Mouse (Mus musculus) hindbrain, embryonic 13.5 days (tissue): ENCODE results near the gene Rnf227. TPM values are rescaled to one million over a fixed set of nuclear protein-coding genes. Genes with fewer than 3 reads are reported as not detected.
A peak's percentile ranks its signal among the peaks of the same experiment; 100 is the strongest.

Experiments
- ATAC-seq: fragments of 200-750 bp; cut with Nextera tagmentation; 2 replicates; pipeline ENCODE4 v1.8.0; 2017; ENCODE audit warnings: moderate TSS enrichment; ENCODE audit not compliant: low FRiP score
- H3K27ac ChIP-seq: fragments of 300-500 bp; sonication (generic); 2 replicates; pipeline ENCODE4 v1.5.1; 2015; ENCODE audit warnings: inconsistent platforms, mild to moderate bottlenecking, moderate library complexity
- H3K27me3 ChIP-seq: fragments of 300-500 bp; sonication (generic); 2 replicates; pipeline ENCODE4 v1.6.1; 2015; ENCODE audit warnings: mild to moderate bottlenecking, inconsistent platforms
- H3K36me3 ChIP-seq: fragments of 300-500 bp; sonication (generic); 2 replicates; pipeline ENCODE4 v1.6.1; 2015; ENCODE audit warnings: mild to moderate bottlenecking, inconsistent platforms
- H3K4me1 ChIP-seq: fragments of 300-500 bp; sonication (generic); replicated peaks from 2 replicates; pipeline ENCODE4 v1.6.1; 2015; ENCODE audit warnings: inconsistent platforms
- H3K4me2 ChIP-seq: fragments of 300-500 bp; sonication (generic); 2 replicates; pipeline ENCODE4 v1.6.1; 2015; ENCODE audit warnings: inconsistent platforms, mild to moderate bottlenecking, moderate library complexity
- H3K4me3 ChIP-seq: fragments of 300-500 bp; sonication (generic); 2 replicates; pipeline ENCODE4 v1.5.1; 2015; ENCODE audit warnings: mild to moderate bottlenecking, inconsistent platforms
- H3K9ac ChIP-seq: fragments of 300-500 bp; sonication (generic); 2 replicates; pipeline ENCODE4 v1.6.1; 2015; ENCODE audit warnings: mild to moderate bottlenecking, inconsistent platforms
- H3K9me3 ChIP-seq: fragments of 300-500 bp; sonication (generic); 2 replicates; pipeline ENCODE4 v1.6.1; 2016; ENCODE audit warnings: inconsistent platforms
- WGBS: fragments of 180-500 bp; shearing (Covaris S2); methylation state at CpG from one replicate; pipeline ENCODE4 v1.1.7; 2015; 5-methylcytosine and 5-hydroxymethylcytosine counted together
- polyA plus RNA-seq: library from polyadenylated mRNA; unstranded; fragments of >200 nt; fragmentation: Nextera tagmentation; extraction: Ambion mirVana; gene quantifications from 2 replicates; pipeline ENCODE4 v1.2.1, GENCODE M21; 2015

Gene Rnf227
- polyA plus RNA-seq, 1 experiment from 2014 or later = 166 TPM

GRCm38 (mm10) chr11:69332713-69333253, 7.5 kb upstream of the Rnf227 start:
- Histone ChIP-seq H3K9me3 (no peaks in the 10 kb centered on the region), H3K4me3 (no peak overlapping the region), H3K27ac (peak overlapping the region; percentile 86), H3K4me2 (peak overlapping the region; percentile 60), H3K36me3 (0 out of 2 replicates have a peak, but pooled peaks cover 3% of the 10 kb centered on the region), H3K4me1 (peaks cover 24% of the 10 kb centered on the region), H3K27me3 (peaks cover 22% of the 10 kb centered on the region), H3K9ac (no peak overlapping the region)
- ATAC-seq = no peak
- WGBS = 35% methylated on average over 8 of the region's 8 CpGs

- Histone ChIP-seq H3K27me3 (peaks cover 15% of the 10 kb centered on the region), H3K4me3 (no peak overlapping the region), H3K4me2 (no peak overlapping the region), H3K9ac (0 out of 2 replicates have a peak overlapping the region, but pooled peaks have one; percentile 8), H3K4me1 (peaks cover 24% of the 10 kb centered on the region), H3K9me3 (no peaks in the 10 kb centered on the region), H3K27ac (no peak overlapping the region), H3K36me3 (0 out of 2 replicates have a peak, but pooled peaks cover 3% of the 10 kb centered on the region)
- no peak for ATAC-seq
- WGBS = 65% methylated on average over 3 of the region's 3 CpGs
Measured at GRCm38 (mm10) chr11:69333922-69334321, 6.3 kb upstream of the Rnf227 start.

GRCm38 (mm10) chr11:69334796-69335195, 5.5 kb upstream of the Rnf227 start:
- Histone ChIP-seq H3K27me3 (peaks cover 14% of the 10 kb centered on the region; the same call in 1 of the 2 replicates), H3K27ac (no peak overlapping the region), H3K9ac (0 out of 2 replicates have a peak overlapping the region, but pooled peaks have one; percentile 8), H3K4me3 (no peak overlapping the region), H3K9me3 (no peaks in the 10 kb centered on the region), H3K4me2 (no peak overlapping the region), H3K36me3 (0 out of 2 replicates have a peak, but pooled peaks cover 3% of the 10 kb centered on the region), H3K4me1 (peaks cover 29% of the 10 kb centered on the region)
- WGBS = 79% methylated on average over 4 of the region's 4 CpGs
- ATAC-seq = no peak

GRCm38 (mm10) chr11:69346441-69346840, 6.2 kb downstream of the Rnf227 start:
- WGBS = 89% methylated on average over 18 of the region's 26 CpGs
- ATAC-seq = no peak
- no peak overlapping the region for H3K27ac ChIP-seq
- peaks cover 87% of the 10 kb centered on the region for H3K36me3 ChIP-seq
- no peaks in the 10 kb centered on the region for H3K9me3 ChIP-seq
- peaks cover 9% of the 10 kb centered on the region for H3K4me1 ChIP-seq
- H3K4me3 ChIP-seq = no peak overlapping the region
- no peak overlapping the region for H3K4me2 ChIP-seq
- H3K27me3 ChIP-seq = no peaks in the 10 kb centered on the region
- no peak overlapping the region for H3K9ac ChIP-seq

GRCm38 (mm10) chr11:69356544-69356943, 16.3 kb downstream of the Rnf227 start:
- Histone ChIP-seq H3K27ac (no peak overlapping the region), H3K27me3 (no peaks in the 10 kb centered on the region), H3K4me3 (no peak overlapping the region), H3K9ac (no peak overlapping the region), H3K4me1 (peaks cover 4% of the 10 kb centered on the region; the same call in 1 of the 2 replicates), H3K9me3 (no peaks in the 10 kb centered on the region), H3K36me3 (peaks cover 100% of the 10 kb centered on the region), H3K4me2 (no peak overlapping the region)
- WGBS = 95% methylated on average over 5 of the region's 5 CpGs
- ATAC-seq = no peak

- WGBS = 93% methylated on average over 12 of the region's 12 CpGs
- Histone ChIP-seq H3K4me3 (no peak overlapping the region), H3K27me3 (no peaks in the 10 kb centered on the region), H3K36me3 (peaks cover 99% of the 10 kb centered on the region), H3K9me3 (no peaks in the 10 kb centered on the region), H3K4me1 (peaks cover 12% of the 10 kb centered on the region; the same call in 1 of the 2 replicates), H3K27ac (no peak overlapping the region), H3K9ac (no peak overlapping the region), H3K4me2 (no peak overlapping the region)
- no peak for ATAC-seq
Measured at GRCm38 (mm10) chr11:69357690-69358089, 17.4 kb downstream of the Rnf227 start.

GRCm38 (mm10) chr11:69362021-69362420, 21.8 kb downstream of the Rnf227 start:
- Histone ChIP-seq H3K36me3 (peaks cover 74% of the 10 kb centered on the region), H3K27me3 (no peaks in the 10 kb centered on the region), H3K4me3 (no peak overlapping the region), H3K4me2 (no peak overlapping the region), H3K4me1 (peaks cover 42% of the 10 kb centered on the region), H3K9ac (no peak overlapping the region; the same call in 1 of the 2 replicates), H3K27ac (peak overlapping the region; percentile 30; the same call in 1 of the 2 replicates), H3K9me3 (no peaks in the 10 kb centered on the region)
- ATAC-seq = no peak
- 39% methylated on average over 7 of the region's 7 CpGs for WGBS

- H3K27ac ChIP-seq = no peak overlapping the region
- peaks cover 44% of the 10 kb centered on the region for H3K4me1 ChIP-seq
- no peak for ATAC-seq
- no peak overlapping the region for H3K4me3 ChIP-seq
- WGBS = 95% methylated on average over 2 of the region's 2 CpGs
- H3K4me2 ChIP-seq = no peak overlapping the region
- H3K9me3 ChIP-seq = no peaks in the 10 kb centered on the region
- H3K27me3 ChIP-seq = no peaks in the 10 kb centered on the region
- H3K9ac ChIP-seq = no peak overlapping the region
- peaks cover 69% of the 10 kb centered on the region for H3K36me3 ChIP-seq
Measured at GRCm38 (mm10) chr11:69362479-69362878, 22.2 kb downstream of the Rnf227 start.

- WGBS = 50% methylated on average over 8 of the region's 8 CpGs
- no peaks in the 10 kb centered on the region for H3K27me3 ChIP-seq
- peak overlapping the region; percentile 80 for H3K9ac ChIP-seq
- no peak overlapping the region for H3K4me3 ChIP-seq
- H3K36me3 ChIP-seq = peaks cover 50% of the 10 kb centered on the region
- peak overlapping the region; percentile 94 for H3K4me2 ChIP-seq
- peaks cover 52% of the 10 kb centered on the region for H3K4me1 ChIP-seq
- ATAC-seq = no peak
- no peaks in the 10 kb centered on the region for H3K9me3 ChIP-seq
- H3K27ac ChIP-seq = peak overlapping the region; percentile 100
Measured at GRCm38 (mm10) chr11:69364376-69364775, 24.1 kb downstream of the Rnf227 start.

GRCm38 (mm10) chr11:69364910-69365309, 24.6 kb downstream of the Rnf227 start:
- H3K9me3 ChIP-seq = no peaks in the 10 kb centered on the region
- under 1% methylated on average over 6 of the region's 6 CpGs for WGBS
- peaks cover 55% of the 10 kb centered on the region for H3K4me1 ChIP-seq
- H3K4me2 ChIP-seq = peak overlapping the region; percentile 94
- peak overlapping the region; percentile 96 for H3K4me3 ChIP-seq
- H3K9ac ChIP-seq = peak overlapping the region; percentile 80
- peak; percentile 41 for ATAC-seq
- H3K27me3 ChIP-seq = no peaks in the 10 kb centered on the region
- H3K27ac ChIP-seq = peak overlapping the region; percentile 100
- peaks cover 45% of the 10 kb centered on the region for H3K36me3 ChIP-seq

GRCm38 (mm10) chr11:69365722-69366121, 25.5 kb downstream of the Rnf227 start:
- Histone ChIP-seq H3K36me3 (peaks cover 37% of the 10 kb centered on the region), H3K4me1 (peaks cover 59% of the 10 kb centered on the region), H3K9ac (peak overlapping the region; percentile 80), H3K27ac (peak overlapping the region; percentile 100), H3K27me3 (no peaks in the 10 kb centered on the region), H3K4me2 (peak overlapping the region; percentile 94), H3K9me3 (no peaks in the 10 kb centered on the region), H3K4me3 (peak overlapping the region; percentile 96)
- ATAC-seq = 0 out of 2 replicates have a peak, but pooled peaks have one; percentile 4
- WGBS = 27% methylated on average over 6 of the region's 6 CpGs

GRCm38 (mm10) chr11:69366157-69366854, 26.0 kb downstream of the Rnf227 start:
- Histone ChIP-seq H3K4me2 (peak overlapping the region; percentile 94), H3K4me1 (peaks cover 63% of the 10 kb centered on the region), H3K36me3 (peaks cover 31% of the 10 kb centered on the region), H3K9me3 (no peaks in the 10 kb centered on the region), H3K4me3 (peak overlapping the region; percentile 96), H3K27ac (peak overlapping the region; percentile 100), H3K27me3 (no peaks in the 10 kb centered on the region), H3K9ac (peak overlapping the region; percentile 100)
- peak; percentile 85 for ATAC-seq
- under 1% methylated on average over 26 of the region's 26 CpGs for WGBS
